Mouse (Mus musculus) limb, embryonic 14.5 days (tissue): ENCODE data around the gene Baz1b. TPM values are rescaled to one million over a fixed set of nuclear protein-coding genes. Genes with fewer than 3 reads are reported as not detected.

Experiments used
- ATAC-seq: fragments of 200-750 bp; cut with Nextera tagmentation; 2 replicates; pipeline ENCODE4 v1.8.0; 2017; ENCODE audit warnings: low read depth, moderate number of reproducible peaks, moderate TSS enrichment; ENCODE audit not compliant: low FRiP score
- DNase-seq: peaks from one replicate; pipeline ENCODE4 v3.0.0-alpha.2; 2015; ENCODE audit warnings: low spot score
- H3K27ac ChIP-seq: fragments of 300-500 bp; sonication (generic); replicated peaks from 2 replicates; pipeline ENCODE4 v1.5.1; 2014; ENCODE audit warnings: low read depth, mild to moderate bottlenecking, low read length, moderate library complexity, mixed read lengths
- H3K27me3 ChIP-seq: fragments of 300-500 bp; sonication (generic); 2 replicates; pipeline ENCODE4 v1.6.1; 2014; ENCODE audit warnings: low read length, mixed read lengths; ENCODE audit not compliant: control insufficient read depth, insufficient read depth
- H3K36me3 ChIP-seq: fragments of 300-500 bp; sonication (generic); 2 replicates; pipeline ENCODE4 v1.6.1; 2014; ENCODE audit warnings: mild to moderate bottlenecking, low read length, moderate library complexity, mixed read lengths; ENCODE audit not compliant: control insufficient read depth, insufficient read depth
- H3K4me1 ChIP-seq: fragments of 300-500 bp; sonication (generic); 2 replicates; pipeline ENCODE4 v1.6.1; 2014; ENCODE audit warnings: antibody characterized with exemption, low read length, mixed read lengths; ENCODE audit not compliant: control insufficient read depth, insufficient read depth
- H3K4me2 ChIP-seq: fragments of 300-500 bp; sonication (generic); replicated peaks from 2 replicates; pipeline ENCODE4 v1.6.1; 2014; ENCODE audit warnings: low read depth, mild to moderate bottlenecking, low read length, moderate library complexity; ENCODE audit not compliant: severe bottlenecking
- H3K4me3 ChIP-seq: fragments of 300-500 bp; sonication (generic); replicated peaks from 2 replicates; pipeline ENCODE4 v1.5.1; 2014; ENCODE audit warnings: low read length
- H3K9ac ChIP-seq: fragments of 300-500 bp; sonication (generic); 2 replicates; pipeline ENCODE4 v1.6.1; 2014; ENCODE audit warnings: mild to moderate bottlenecking, low read depth, low read length, moderate library complexity; ENCODE audit not compliant: severe bottlenecking
- H3K9me3 ChIP-seq: fragments of 300-500 bp; sonication (generic); 2 replicates; pipeline ENCODE4 v1.6.1; 2016; ENCODE audit warnings: low read length; ENCODE audit not compliant: control insufficient read depth
- POLR2A ChIP-seq: fragments of 200-500 bp; IDR thresholded peaks from 2 replicates; pipeline ENCODE4 v1.8.0; 2012; ENCODE audit warnings: inconsistent platforms, mild to moderate bottlenecking, moderate library complexity, borderline replicate concordance; ENCODE audit not compliant: insufficient read depth, insufficient read length; ENCODE audit errors: extremely low read depth
- WGBS: fragments of 180-500 bp; shearing (Covaris S2); extraction: QIAGEN DNeasy Blood & Tissue Kit; methylation state at CpG from one replicate; pipeline ENCODE4 v1.1.7; 2014; 5-methylcytosine and 5-hydroxymethylcytosine counted together
- polyA plus RNA-seq, 2 experiments: library from polyadenylated mRNA; depleted of rRNA in 1 of 2; stranded (reverse) in 1 of 2; unstranded in 1 of 2; fragments of >200 nt; fragmentation: Nextera tagmentation in 1 of 2; extraction: Ambion mirVana in 1 of 2; gene quantifications; 2 replicates each; pipeline versions ENCODE4 v1.2.1 to v1.2.3; 2012 to 2014

Baz1b gene
- polyA plus RNA-seq (2012; rRNA removed) (72.7 and 73.0 TPM in 2 replicates), polyA plus RNA-seq (2014; fragmentation: Nextera tagmentation; extraction: Ambion mirVana) (52.3 and 58.8 TPM in 2 replicates)

GRCm38 (mm10) chr5:135186621-135187348, at the start of gene Baz1b:
TSS of gene Baz1b (plus strand) at chr5:135187264.
- DNase-seq (peak; percentile 97), ATAC-seq (peak; percentile 97)
- Histone ChIP-seq H3K27ac (peak within 1 kb of the TSS; percentile 96), H3K9me3 (no peaks in the 10 kb centered on the region), H3K4me3 (peak within 1 kb of the TSS; percentile 99), H3K36me3 (peaks cover 19% of the 10 kb centered on the region), H3K4me1 (peaks cover 14% of the 10 kb centered on the region), H3K27me3 (no peaks in the 10 kb centered on the region), H3K9ac (peak within 1 kb of the TSS; percentile 96), H3K4me2 (peak within 1 kb of the TSS; percentile 73)
- under 1% methylated on average over 51 of the region's 57 CpGs for WGBS
- 0 out of 2 replicates have a peak, but pooled peaks have one; percentile 39 for TF ChIP-seq POLR2A

- Histone ChIP-seq H3K9me3 (no peaks in the 10 kb centered on the region), H3K27me3 (peaks cover 4% of the 10 kb centered on the region), H3K36me3 (no peaks in the 10 kb centered on the region), H3K27ac (no peak overlapping the region), H3K9ac (no peak overlapping the region), H3K4me2 (no peak overlapping the region), H3K4me1 (no peaks in the 10 kb centered on the region), H3K4me3 (no peak overlapping the region)
- no peak for TF ChIP-seq POLR2A
- DNase-seq (no peak), ATAC-seq (no peak)
- WGBS, result 55% methylated on average over 2 of the region's 2 CpGs
These were observed 47.2 kb upstream of the Baz1b start for GRCm38 (mm10) chr5:135139881-135140280.

- no peak overlapping the region for H3K9ac ChIP-seq
- TF ChIP-seq POLR2A, result no peak
- H3K4me3 ChIP-seq, result no peak overlapping the region
- H3K27me3 ChIP-seq, result no peaks in the 10 kb centered on the region
- 51% methylated on average over 4 of the region's 4 CpGs for WGBS
- H3K27ac ChIP-seq, result no peak overlapping the region
- ATAC-seq, result no peak
- no peaks in the 10 kb centered on the region for H3K36me3 ChIP-seq
- H3K4me1 ChIP-seq, result no peaks in the 10 kb centered on the region; the same call in 1 of the 2 replicates
- no peaks in the 10 kb centered on the region for H3K9me3 ChIP-seq
- H3K4me2 ChIP-seq, result no peak overlapping the region
- no peak for DNase-seq
These were observed 42.6 kb upstream of the Baz1b start for GRCm38 (mm10) chr5:135144469-135144868.

GRCm38 (mm10) chr5:135145532-135145931, 41.5 kb upstream of the Baz1b start:
- Histone ChIP-seq H3K9me3 (no peaks in the 10 kb centered on the region), H3K9ac (no peak overlapping the region), H3K4me2 (no peak overlapping the region), H3K4me3 (no peak overlapping the region), H3K27ac (no peak overlapping the region), H3K27me3 (no peaks in the 10 kb centered on the region), H3K36me3 (no peaks in the 10 kb centered on the region), H3K4me1 (peaks cover 3% of the 10 kb centered on the region; the same call in 1 of the 2 replicates)
- DNase-seq (no peak), ATAC-seq (no peak)
- no peak for TF ChIP-seq POLR2A
- WGBS, result 77% methylated on average over 3 of the region's 3 CpGs

- Histone ChIP-seq H3K4me2 (no peak overlapping the region), H3K4me1 (peaks cover 3% of the 10 kb centered on the region; the same call in 1 of the 2 replicates), H3K4me3 (no peak overlapping the region), H3K9me3 (no peaks in the 10 kb centered on the region), H3K9ac (no peak overlapping the region), H3K27ac (no peak overlapping the region), H3K27me3 (no peaks in the 10 kb centered on the region), H3K36me3 (no peaks in the 10 kb centered on the region)
- no peak for TF ChIP-seq POLR2A
- no peak for DNase-seq
- ATAC-seq, result no peak
These were observed 41.1 kb upstream of the Baz1b start for GRCm38 (mm10) chr5:135145955-135146354.

GRCm38 (mm10) chr5:135148715-135149052, 38.4 kb upstream of the Baz1b start:
- Histone ChIP-seq H3K9ac (peak overlapping the region; percentile 47), H3K4me3 (peak overlapping the region; percentile 71), H3K4me2 (peak overlapping the region; percentile 55), H3K36me3 (peaks cover 11% of the 10 kb centered on the region), H3K27ac (peak overlapping the region; percentile 90), H3K4me1 (peaks cover 3% of the 10 kb centered on the region; the same call in 1 of the 2 replicates), H3K9me3 (no peaks in the 10 kb centered on the region), H3K27me3 (no peaks in the 10 kb centered on the region)
- under 1% methylated on average over 13 of the region's 13 CpGs for WGBS
- ATAC-seq (no peak), DNase-seq (no peak)
- TF ChIP-seq POLR2A, result peak; percentile 61; the same call in 1 of the 2 replicates
